Mouse (Mus musculus) ES-E14 (cell line): ENCODE data around the gene Pnn.

ENCODE experiments used
- CHD2 ChIP-seq: IDR thresholded peaks from 2 replicates; pipeline ENCODE4 v1.6.1; 2014; ENCODE audit warnings: mild to moderate bottlenecking, low read depth, low read length, inconsistent platforms
- MAFK ChIP-seq: IDR thresholded peaks from 2 replicates; pipeline ENCODE4 v1.6.1; 2014; ENCODE audit warnings: mild to moderate bottlenecking, low read depth, low read length, inconsistent platforms; ENCODE audit not compliant: insufficient read depth
- ZC3H11A ChIP-seq: IDR thresholded peaks from 2 replicates; pipeline ENCODE4 v1.6.1; 2012; ENCODE audit warnings: low read depth, mild to moderate bottlenecking, inconsistent platforms, low read length, borderline replicate concordance
- ZNF384 ChIP-seq: IDR thresholded peaks from 2 replicates; pipeline ENCODE4 v1.6.1; 2012; ENCODE audit warnings: low read depth, low read length, inconsistent platforms

GRCm38 (mm10) chr12:59093543-59093942 lies 26.9 kb downstream of the Pnn start:
- no peak for TF ChIP-seq ZC3H11A
- TF ChIP-seq ZNF384: no peak
- no peak for TF ChIP-seq MAFK
- TF ChIP-seq CHD2: no peak
